Mouse (Mus musculus): ENCODE results near the gene Ms4a2.

Gene Ms4a2

DNA sequence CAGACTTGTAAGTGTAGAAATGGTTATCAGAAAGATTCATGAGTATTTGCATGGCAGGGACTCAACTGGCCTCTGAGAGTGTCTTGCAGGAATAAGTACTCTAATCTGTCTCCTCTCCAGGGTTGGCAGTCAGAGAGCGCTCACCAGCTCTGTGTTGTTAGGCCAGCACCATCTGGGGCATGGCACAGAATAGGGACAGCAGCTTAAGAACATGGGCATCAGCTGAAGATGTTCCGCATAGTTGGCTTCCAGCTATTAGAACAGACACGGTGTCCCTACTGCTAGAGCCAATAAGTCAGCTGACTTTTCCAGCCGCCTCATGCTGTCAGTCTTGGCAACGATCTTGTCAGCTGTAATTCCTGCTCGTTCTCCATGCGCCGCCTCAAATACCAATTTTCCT, 48.6 kb downstream of the Ms4a2 start:
- no peak for DNase-seq

All from retina, postnatal 1 day (tissue).